Mouse (Mus musculus) hematopoietic stem cell, adult 5-6 weeks (primary cell): ENCODE data around the gene Slx4. TPM values are rescaled to one million over a fixed set of nuclear protein-coding genes. Genes with fewer than 3 reads are reported as not detected.

ENCODE experiments used
- ATAC-seq, 2 experiments: fragments of 125-278 bp in 1 of 2; replicated peaks in 1 of 2; 2 replicates each; pipeline ENCODE4 v1.8.0; 2016 to 2017; ENCODE audit warnings: inconsistent platforms in 2 of 2, mild to moderate bottlenecking in 2 of 2, moderate number of reproducible peaks in 2 of 2, low read depth in 1 of 2, moderate TSS enrichment in 1 of 2; ENCODE audit not compliant: low FRiP score in 2 of 2, poor library complexity in 2 of 2, severe bottlenecking in 2 of 2, insufficient read depth in 1 of 2, low TSS enrichment in 1 of 2
- total RNA-seq: library from RNA; stranded (forward); fragments of 172-1452, 232-1000 nt; gene quantifications from 2 replicates; pipeline ENCODE4 v1.2.3, GENCODE M21; 2017

Slx4 gene
- total RNA-seq: 22.8 and 29.0 TPM in 2 replicates

DNA sequence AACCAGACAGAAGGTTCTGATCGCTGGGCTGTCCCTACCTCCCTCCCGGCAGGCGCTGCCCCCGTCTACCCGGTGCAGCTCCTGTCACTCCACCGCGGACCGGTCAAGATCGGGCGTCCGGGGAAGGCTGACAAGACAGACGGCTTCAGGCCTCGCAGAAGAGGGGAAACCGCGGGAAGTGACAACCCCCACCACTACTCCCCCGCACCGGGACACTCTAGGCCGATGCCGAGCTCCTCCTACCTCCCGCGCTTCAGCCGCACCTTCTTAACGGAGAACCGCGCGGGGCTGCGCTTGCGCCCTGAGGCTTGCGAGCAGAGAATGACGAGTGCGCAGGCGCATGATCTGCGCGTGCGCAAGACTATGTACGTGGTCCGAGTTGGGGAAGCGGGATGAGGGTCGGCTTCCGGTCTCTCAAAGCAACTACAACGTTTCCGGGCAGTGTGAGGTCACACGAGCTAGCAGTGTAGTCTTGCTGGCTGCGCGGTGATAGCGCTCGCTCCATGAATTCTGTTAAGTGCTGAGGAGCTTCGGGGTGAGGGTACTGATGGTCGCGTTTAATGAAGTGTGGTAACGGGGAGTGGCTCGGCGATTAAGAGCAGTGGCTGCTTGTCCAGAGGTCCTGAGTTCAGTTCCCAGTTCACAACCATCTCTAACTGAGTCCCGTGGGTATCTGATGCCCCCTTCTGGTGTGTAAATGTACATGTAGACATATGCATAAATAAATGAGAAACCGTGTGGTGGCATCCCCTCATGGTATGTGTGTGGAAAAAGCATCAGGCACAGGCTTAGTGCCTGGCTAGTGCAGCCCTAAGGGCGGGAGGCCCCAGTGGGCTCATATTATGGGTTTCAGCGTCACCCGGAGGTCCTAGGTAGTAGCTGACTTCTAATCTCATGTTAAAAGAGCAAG is at the start of gene Slx4:
Gene Slx4, minus strand, starts transcription at position 282 of the 910 bp plus-strand sequence.
- ATAC-seq: peak; percentile 93 to 95

DNA sequence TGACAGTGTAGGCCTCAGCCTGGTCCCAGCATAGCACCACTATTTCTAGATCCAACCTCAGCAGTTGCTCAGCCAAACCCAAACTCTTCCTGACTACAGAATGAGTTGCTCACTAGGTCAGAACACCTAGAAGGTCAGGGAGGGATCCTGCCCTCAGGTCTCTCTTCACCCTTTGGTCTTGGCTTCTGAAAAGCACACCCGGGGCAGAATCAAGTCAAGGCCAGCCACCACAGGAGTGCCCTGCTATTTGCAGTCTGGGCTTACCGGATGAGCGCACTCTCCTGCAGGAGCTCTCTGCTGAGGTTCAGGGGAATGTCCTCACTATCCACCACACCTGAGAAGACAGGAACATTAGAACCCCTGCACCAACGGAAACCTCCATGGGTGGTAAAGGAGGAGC is 49.0 kb upstream of the Slx4 start:
- ATAC-seq: no peak

DNA sequence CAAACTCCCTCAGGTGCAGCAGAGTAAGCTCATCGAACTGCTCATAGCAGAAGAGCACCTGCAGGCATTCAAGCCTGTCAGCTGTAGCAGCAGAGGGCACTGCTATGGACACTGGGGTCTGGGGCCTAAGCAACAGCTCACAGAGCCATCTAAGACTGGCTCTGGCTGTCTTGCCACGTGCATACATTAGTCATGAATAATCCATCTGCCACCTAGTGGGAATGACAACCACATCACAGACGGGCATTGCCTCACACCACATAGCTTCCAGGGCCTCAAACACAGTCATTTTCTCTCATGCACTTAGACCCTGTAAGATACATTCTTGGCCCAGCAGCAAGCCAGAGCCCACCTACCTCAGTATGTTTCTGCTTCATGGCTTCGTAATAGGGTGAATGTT is 42.0 kb upstream of the Slx4 start:
- no peak for ATAC-seq

DNA sequence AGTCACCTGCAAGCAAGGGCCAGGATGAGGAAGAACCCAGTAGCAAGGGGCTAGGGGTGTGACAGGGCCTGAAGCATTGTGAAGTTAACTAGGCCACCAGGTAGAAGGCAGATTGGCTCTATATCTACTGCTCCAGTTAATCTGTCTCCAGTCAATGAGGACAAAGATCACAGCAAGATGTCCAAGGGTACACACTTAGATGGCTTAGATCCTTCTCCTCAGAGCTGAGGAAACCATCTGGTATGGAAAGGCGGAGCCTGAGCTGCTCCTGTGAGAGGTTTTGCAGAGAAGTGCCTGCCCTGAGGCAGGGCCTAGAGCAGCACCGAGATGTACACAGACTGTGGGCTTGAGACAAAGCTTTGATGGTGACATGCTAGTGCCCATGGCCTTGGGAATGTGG is 40.5 kb upstream of the Slx4 start:
- ATAC-seq: no peak

DNA sequence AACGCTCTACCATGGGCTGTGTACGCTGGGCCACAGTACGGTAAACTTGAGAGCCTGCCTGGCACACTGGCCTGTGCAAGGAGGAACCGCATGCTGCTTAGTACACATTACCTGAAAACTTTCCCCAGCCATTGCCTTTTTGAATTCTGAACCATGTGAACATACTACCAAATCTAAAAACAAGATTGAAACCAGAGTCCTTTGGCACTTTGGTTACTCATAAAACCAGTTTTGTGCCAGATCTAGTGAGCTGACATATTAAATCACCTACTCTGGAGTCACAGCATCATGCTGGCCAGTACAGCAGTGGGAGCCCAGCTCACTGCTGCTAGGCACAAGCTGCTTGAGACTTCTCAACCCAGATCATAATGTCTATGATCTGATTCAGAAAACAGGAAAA is 38.1 kb upstream of the Slx4 start:
- no peak for ATAC-seq

DNA sequence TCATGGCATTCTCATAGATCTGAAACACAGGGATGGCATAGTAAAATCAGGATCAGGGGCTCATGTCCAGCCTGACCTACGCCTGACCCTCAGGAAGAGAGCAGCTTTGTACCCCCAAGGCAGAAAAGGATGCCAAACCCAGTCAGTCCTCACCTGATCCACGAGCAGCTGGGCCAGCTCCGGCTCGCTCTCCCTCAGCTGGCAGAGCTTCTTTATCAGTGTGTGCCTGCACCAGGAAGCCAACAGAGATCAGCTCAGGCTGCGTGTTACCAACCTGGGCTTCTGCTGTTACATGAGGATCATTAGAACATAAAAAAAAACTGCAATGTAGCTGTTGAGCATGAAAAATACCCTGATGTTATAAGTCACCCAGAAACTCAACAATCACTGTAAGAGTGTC is 36.6 kb upstream of the Slx4 start:
- no peak for ATAC-seq

DNA sequence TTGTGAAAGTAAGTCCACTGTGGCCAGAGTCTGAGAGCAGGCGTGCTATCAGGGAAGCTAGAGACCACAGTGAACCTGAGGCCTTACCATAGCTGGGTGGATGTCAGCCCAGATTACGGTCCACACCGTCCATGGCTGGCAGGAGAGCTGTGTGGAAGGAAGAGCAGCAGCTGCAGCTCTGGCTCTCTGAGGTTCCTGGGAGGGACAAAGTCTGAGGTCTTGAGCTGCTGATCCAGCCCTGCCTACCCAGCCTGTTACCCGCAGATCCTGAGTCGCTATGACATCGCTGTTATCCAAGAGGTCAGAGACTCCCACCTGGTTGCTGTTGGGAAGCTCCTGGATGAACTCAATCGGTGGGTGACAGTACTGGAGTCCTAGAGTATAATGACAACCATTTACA is 34.1 kb upstream of the Slx4 start:
- no peak for ATAC-seq

DNA sequence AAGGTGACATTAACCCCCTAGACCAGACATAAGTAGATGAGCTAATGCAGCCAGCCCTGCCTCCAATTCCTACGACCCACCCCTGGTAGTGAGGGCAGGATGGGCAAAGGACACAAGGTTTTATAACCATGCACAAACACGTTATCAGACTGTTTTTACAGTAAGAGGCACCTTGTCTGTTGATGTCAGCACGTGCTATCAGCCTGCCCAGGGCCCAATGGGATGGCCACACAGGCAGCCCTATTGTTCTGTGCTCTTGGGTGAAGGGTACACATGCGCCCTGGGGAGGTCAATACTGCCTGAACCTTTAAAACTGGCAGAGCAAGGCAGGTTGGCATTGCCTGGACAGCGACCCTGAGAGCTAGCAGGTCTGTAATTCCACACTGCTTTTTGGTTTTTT is 33.2 kb upstream of the Slx4 start, which contains the start of gene Dnase1:
Gene Dnase1, plus strand, starts transcription at position 136 of the 400 bp plus-strand sequence.
- ATAC-seq: no peak

DNA sequence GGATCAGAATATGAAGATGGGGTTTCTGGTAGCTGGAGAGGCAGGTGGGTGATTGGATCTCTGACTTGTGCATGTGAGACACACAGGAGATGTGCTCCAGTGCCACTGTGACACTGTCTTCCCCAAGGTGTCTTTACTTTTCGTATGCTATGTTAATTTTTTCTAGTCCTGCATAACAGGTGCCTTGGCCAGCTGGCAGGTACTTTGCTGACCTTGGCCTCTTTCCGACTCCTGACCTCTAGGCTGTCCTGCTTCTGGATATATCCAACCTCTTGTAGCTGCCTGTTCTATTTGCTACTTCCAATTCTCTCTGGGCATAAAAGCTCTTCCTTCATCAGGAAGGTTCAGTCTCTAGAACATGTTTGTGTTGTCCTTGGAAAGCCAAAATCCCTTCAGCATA is 32.0 kb upstream of the Slx4 start:
- ATAC-seq: no peak

DNA sequence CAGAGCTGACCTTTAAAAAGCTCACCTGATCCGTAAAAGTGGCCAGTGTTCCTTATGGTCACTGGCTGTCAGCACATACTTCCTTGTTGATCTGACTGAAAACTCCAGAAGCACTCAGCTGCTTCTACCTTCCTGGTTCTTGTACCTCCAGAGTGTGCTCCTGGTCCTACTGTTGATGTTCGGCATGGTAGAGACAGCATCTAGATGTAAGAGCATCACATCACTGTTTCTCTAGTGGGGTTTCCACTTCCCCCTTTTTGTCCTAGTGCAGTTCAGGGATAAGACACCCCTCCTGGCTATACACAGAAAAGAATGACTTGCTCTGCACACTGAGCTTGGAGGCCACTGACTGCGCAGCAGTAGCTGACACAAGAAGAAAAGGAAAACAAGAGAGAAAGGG is 30.9 kb upstream of the Slx4 start:
- ATAC-seq: no peak

DNA sequence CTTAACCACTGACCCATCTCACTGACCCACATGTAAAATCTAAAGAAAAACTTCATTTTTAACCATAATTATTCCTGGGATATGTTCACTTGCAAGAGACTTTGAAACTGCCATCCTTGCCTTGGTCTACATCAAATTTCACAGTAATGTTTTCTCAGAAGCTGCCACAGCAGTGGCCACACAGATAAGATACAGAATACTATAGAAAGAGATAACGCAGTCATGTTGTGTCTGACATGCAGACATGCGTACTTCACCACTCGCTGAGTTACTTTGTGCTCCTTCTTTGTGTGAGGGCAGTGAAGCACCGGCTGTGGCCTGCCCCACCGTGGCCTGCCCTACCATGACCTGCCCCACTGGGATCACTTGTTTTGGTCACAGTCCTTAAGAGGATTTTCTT is 30.4 kb upstream of the Slx4 start:
- no peak for ATAC-seq

DNA sequence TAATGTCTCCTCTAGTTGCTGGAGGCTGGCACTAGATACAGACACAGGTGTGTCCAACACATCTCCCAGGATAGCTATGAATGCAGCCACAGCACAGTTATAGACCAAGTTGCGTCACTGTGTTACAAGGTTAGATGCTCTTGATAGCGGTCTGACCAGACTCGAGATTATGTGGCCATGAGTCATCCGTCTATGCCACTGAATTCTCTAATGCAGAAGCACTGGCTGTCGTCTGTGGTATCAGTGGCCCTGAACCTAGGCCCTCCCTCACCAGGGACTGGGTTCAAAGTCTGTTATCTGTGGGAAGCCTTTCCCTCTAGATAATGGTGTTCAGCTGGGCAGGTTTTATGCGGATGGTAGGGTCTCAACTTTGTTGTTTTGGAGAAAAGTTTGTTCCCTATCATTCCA is 28.8 kb upstream of the Slx4 start:
- ATAC-seq: no peak

DNA sequence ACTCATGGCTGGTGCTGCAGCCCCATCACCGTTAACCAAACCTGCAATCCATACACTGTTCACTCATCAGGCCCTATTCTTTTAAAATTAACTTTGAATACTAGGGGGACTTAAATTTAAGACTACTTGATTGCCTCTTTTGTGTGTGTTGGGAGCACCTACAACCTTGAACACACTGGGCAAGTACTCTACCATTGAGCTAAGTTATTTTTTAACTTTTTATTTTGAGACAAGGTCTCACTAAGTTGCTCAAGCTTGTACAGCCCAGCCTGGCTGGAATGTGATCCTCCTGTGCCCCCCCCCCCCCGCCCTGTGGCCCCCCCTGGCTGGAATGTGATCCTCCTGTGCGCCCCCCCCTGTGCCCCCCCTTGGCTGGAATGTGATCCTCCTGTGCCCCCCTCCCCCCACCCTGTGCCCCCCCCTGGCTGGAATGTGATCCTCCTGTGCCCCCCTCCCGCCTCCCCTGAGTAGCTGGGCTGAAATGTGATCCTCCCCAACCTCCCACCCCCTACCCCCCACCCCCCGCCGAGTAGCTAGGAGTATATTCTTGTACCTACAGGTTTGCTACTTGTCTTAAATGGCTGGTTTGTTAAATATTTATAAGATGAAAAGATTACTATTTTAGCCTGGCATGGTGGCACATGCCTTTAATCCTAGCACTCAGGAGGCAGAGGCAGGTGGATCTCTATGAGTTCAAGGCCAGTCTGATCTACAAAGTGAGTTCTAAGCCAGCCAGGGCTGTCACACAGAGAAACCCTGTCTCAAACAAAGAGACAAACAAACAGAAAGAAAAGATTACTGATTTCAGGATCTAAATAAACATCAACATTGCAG is 28.1 kb upstream of the Slx4 start:
- ATAC-seq: no peak

DNA sequence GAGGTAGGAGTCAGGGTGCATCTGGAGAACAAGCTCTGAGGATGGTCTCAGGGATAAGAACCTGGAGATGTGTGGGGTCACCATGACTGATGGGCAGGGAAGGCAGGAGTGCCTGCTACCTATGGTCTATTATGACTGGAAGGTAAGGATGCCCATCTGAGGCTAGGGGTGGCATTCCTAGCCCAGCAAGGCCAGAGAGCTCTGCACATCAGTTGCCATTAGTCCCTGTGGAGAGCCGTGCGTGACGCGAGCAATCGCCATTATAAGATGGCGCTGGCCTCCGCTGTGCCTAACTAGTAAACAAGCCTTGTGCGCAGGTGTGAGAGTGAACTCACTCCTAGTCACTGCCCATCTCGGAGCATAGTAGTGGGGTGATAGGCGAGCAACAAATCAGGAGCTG is 26.9 kb upstream of the Slx4 start:
- ATAC-seq: no peak

DNA sequence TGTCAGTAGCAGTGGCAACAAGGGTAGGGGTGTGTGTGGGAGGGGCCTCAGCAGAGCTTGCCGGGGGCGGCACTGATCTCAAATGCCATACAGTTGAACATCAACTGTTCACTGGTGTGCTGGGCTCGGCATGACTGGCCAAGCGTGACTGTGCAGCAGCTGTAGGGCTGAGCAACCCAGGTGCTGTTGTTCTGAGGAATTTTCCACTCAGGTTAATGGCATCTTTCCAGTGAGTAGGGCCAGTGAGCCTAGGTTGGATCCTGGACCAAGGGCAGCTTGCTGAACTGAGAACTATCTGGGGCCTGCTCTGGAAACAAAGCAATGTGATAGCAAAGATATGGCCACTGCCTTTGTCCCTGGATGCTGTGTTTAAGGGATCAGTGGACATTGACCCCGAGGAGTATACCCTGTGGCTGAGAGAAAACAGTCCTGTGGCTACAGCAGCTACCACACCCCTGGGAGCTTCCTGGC is 25.8 kb upstream of the Slx4 start:
- no peak for ATAC-seq

DNA sequence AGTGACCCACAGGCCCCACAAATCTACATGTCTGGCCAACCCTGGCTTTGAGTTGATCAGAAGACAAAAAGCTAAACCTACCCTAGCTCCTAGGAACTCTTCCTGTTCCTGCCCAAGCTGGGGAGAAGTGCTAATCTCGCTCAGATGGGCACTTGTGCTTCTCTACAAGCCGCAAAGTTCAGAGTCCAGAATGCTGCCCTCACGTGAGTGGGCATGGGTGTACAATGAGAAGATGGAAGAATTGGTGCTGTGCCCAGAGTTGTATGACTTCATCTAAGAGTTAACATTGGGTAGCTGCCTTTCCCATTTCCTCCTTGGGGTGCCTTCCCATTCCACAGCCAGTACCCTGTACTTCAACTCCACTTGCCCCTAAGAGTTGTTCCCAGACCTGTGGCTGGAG is 23.6 kb upstream of the Slx4 start:
- ATAC-seq: no peak

DNA sequence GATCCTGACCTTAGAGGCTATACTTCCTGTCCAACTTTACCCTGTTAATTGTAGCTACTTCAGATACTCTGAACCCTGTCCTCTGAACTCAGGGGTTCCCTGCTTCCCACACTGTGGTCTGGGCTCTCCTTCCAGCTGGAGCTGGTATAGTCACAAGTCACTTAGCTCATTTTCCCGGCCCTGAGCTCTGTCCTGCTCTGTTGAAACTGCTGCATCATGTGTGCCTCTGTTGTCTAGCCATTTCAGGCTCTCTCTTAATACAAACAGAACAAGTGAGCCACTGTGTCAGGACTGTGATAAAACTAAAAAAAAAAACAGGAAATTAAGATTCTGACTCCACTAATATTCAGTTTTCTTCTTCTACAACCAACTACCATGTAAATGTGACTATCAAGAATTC is 23.1 kb upstream of the Slx4 start:
- no peak for ATAC-seq

DNA sequence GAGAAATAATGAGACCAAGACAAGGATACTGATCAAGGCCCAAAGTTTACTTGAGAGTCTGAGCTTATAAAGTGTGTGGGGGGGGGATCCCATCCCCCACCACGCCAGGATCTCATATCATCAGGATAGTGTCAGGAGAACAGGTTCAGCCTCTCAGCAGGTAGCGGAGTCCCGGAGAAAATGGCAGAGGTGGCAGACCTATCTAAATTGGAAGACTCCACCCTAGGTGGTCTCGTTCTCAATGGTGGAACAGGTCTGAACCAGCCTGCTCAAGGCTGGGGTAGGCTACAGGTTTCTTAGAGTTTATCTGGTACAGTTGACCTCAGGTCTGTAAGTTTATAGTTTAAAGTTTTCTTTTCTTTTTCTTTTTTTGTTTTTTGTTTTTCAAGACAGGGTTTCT is 19.1 kb upstream of the Slx4 start:
- ATAC-seq: no peak
